Mouse (Mus musculus) spleen, postnatal 4 days (tissue): Measurements from ENCODE around the gene Cradd.

Experiments
- DNase-seq, 2 experiments: peaks; one replicate each; pipeline ENCODE4 v3.0.0; 2022; ENCODE audit warnings: low spot score in 2 of 2

The Cradd gene

GRCm38 (mm10) chr10:95244961-95245679 is 78.8 kb downstream of the Cradd start:
- no peak for DNase-seq

GRCm38 (mm10) chr10:95239196-95240069 is 84.5 kb downstream of the Cradd start:
- no peak for DNase-seq

DNA sequence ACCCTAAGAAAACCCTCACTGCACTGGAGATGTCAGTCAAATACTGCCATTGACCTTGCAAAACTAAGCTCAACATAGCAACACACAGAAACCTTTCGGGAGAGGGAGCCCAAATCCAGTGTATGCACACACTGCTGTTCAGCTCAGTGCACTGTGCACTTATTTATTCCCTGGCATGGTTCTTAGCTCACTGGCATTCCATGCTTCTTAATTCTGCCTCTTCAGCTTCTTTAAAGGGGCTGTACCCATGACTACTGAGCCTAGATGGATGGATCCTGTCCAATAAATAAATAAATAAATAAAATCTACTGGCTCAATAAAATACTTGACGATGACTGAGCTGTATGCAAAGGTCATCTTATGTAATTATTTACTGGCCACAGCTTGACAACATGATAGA is 85.3 kb downstream of the Cradd start:
- no peak for DNase-seq

DNA sequence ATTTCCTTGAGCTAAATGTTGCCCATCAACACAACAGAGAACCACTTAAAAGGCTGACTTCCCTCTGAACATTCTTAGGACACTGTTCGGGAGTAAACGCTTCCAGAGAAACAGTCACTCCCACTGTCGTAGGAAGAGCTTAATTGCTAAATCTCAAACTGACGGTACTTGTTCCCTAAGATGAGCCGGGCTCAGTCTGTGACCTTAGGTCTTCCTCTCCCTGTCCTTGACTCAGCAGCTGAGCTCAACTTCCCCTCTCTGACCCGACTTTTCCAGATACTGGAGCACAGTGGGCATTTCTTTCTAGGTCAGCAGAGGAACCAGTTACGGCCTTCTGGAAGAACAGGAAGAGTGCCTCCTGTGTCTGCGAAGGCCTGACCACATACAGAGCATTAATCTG is 87.7 kb downstream of the Cradd start:
- DNase-seq = no peak

DNA sequence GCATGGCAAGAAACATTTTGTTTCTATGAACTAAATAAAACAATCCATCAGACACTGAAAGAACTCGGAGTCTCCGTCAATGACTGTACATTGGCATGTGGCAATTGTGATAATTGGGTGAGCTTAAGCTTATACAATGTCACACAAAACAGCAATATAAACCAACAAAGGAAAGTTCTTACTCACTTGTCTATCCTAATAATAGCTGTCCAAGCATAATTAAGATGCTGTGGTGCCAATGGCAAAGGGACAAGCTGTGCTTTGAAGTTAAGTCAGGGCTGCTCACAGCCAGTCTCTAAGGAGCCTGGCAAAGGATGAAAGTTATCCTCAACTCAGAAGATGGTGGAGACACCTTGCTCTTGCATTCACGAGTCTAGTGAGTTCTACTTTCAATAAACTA is 89.3 kb downstream of the Cradd start:
- DNase-seq = no peak

DNA sequence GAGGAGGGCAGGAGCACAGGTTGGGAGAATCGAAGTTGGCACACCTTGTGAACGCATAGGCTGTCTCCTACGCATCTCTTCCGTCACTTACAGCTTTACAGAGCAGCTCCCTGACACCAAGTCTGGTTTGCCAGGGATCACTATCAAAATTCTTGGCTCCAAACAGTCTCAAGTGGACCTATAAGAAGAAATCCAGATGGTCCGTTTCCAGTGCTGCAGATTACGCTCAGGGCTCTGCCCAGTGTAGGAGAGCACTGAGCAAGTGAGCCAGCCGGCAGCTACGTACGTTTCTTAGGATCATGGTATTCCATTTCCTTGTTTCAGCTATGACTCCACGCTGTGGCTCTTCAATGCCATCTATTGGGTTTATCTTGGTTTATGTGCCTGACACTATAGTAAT is 90.9 kb downstream of the Cradd start:
- no peak for DNase-seq

DNA sequence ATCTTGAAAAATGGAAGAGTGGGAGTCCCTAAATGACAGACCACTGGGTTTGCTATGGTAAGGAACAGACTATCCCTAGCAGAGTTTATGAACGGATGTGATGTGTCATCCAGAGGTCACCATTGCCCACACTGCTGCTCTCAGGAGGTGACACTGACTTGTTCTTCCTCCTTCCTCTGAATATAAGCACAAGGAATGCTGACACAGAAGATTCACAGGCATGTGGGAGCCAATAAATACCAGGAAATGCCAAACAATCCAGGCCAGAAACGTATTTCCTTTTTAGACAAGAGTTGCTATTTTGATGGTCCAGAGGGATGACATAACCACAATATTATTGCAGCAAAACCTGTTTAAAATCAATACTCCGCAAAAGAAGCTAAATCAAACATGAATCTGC is 91.4 kb downstream of the Cradd start:
- no peak for DNase-seq

- DNase-seq = no peak
Measured at GRCm38 (mm10) chr10:95228192-95228591, 95.7 kb downstream of the Cradd start.

GRCm38 (mm10) chr10:95227590-95227989 is 96.3 kb downstream of the Cradd start:
- DNase-seq = no peak

DNA sequence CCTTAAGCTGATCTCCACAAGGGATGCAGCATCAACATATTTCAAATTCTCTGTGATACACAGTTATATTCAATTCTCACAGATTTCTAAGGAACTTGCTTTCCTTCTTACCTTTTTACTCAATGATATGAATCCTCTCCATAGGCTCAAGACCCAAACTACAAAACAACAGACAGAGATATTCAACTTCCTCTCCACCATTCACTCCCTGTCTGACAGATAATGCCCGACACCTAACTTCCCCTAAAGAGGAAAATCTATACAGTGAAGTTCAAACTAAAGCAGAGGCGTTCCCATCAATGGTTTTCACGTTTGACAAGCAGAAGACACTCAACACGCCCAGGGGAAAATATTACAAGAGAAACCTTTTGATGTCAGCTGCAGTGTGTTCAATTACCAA is 97.2 kb downstream of the Cradd start:
- DNase-seq = no peak

- no peak for DNase-seq
Measured at GRCm38 (mm10) chr10:95225006-95225405, 98.9 kb downstream of the Cradd start.

DNA sequence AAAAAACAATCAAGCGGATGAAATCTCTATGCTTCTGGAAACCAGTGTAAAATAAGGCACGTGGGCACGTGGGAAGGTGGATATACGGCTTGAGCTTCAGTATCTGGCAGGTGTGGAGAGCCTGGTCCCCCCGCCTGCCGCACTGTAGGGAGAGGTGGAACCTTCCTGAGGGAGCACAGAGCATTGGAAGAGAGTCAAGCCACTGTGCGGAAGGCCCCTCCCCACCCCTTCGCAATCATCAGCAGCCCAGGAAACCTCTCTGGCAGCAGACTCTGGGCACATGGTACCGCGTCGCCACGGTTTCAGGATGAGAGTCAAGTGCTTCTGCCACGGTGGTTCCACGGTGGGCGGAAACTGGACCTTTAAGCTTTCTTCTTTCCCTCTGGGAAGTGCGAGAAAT is 100.7 kb downstream of the Cradd start:
- no peak for DNase-seq

DNA sequence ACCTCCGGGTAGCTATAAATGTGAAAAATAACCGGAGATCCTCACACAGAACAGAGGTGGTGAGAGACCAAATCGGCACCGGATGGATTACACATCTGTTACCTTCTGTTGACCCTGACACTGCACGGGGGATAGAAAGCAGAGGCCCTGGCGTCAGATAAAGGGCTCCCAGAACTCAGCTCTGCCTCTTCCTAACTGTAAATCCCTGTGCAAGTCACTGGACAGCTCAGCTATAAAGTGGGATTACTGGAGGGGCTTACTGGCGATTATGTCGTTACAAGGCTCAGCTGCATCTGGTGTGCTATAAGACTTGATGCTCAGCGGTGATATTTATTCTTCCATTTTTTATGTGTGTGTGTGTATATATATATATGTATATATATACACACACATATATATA is 102.0 kb downstream of the Cradd start:
- DNase-seq = no peak

- DNase-seq = no peak
Measured at GRCm38 (mm10) chr10:95220536-95220935, 103.4 kb downstream of the Cradd start.

GRCm38 (mm10) chr10:95218683-95219060 is 105.3 kb downstream of the Cradd start:
- no peak for DNase-seq

DNA sequence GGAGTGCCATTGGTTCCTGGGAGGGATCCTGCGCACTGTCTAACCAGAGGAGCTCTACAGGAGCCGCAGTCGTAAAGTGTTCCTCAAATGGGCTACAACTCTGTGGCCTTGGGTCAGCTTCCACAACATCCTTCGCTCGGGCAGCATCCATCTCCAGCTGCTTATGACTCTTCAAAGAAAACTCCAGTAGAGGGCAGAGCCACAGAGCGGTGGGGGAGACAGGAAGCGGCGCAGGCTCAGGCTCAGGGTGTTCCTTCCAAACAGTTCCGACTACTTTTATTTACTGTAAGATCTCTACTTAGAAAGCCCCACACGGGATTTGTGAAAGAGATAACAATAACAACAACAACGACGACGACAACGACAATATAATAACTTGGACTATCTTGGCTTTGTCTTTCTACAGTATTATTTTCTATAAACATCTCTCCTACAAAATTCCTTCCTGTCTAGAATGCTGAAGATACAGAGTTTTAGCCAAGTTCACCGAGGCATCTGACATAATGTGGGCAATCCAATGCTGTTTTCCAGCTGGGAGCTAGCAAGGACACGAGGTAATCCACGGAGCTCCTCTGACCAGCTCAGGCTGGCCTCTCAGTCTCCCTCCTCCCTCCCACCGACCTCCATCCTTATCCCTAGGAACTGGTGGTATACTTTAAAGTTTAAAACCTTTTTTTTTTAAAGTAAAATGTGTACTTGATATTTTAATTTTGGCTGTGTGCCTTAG is 105.8 kb downstream of the Cradd start:
- DNase-seq = no peak

- DNase-seq = no peak
Measured at GRCm38 (mm10) chr10:95215324-95215723, 108.6 kb downstream of the Cradd start.

- DNase-seq = no peak
Measured at GRCm38 (mm10) chr10:95213820-95214219, 110.1 kb downstream of the Cradd start.

- no peak for DNase-seq
Measured at GRCm38 (mm10) chr10:95213311-95213710, 110.6 kb downstream of the Cradd start.

- DNase-seq = no peak
Measured at GRCm38 (mm10) chr10:95211660-95212059, 112.3 kb downstream of the Cradd start.

- no peak for DNase-seq
Measured at GRCm38 (mm10) chr10:95210664-95211372, 113.1 kb downstream of the Cradd start.

DNA sequence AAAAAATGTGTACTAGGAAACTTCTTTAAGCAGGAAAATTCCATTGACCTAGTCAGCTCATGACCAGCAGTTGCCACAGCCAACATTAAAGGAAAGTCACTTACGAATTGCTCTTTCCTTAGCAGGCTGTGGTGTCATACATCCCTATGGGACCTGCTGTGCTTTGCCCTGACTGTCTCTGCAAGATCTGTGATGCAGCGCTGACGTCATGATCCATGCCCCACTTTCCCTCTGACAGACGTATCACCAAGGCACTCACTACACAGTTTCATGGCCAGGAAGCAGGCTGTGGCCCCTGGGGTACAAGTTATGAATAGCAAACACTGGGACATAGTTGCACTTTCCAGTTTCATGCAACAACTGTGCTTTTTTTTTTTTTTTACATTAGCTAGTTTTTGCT is 113.8 kb downstream of the Cradd start:
- DNase-seq = no peak
